Mouse (Mus musculus): ENCODE data around the gene Adam17. TPM values are rescaled to one million over a fixed set of nuclear protein-coding genes. Genes with fewer than 3 reads are reported as not detected.
"Not testable (repeated sequence)": the region's sequence is repeated elsewhere in the genome, so short reads cannot be mapped to it uniquely, and the experiment has no call there.

The Adam17 gene
- polyA plus RNA-seq, 1 experiment from 2014 or later, result 46.1 TPM

DNA sequence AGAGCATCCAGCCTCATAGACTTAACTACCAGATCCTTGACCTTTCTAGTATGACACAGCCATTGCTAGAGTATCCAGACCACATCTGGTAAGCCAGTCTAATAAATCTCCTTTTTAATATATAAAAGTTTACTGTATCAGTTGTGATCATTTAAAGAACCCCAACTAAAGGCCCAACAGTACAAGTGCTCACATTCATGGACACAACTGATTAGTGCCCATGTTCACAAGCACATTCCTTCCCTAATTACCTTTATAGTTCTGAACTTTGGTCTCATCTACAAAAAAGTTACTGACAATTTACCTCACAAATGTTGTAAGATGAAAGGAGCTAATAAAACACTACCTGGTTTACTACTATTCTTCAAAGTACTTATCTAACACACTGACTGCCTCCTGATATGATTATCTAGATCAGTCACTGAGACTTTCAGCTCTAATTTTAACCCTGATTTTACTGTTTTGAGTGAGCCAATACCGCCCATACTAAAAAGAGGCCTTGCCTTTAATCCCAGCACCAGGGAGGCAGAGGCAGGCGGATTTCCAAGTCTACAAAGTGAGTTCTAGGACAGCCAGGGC, 35.4 kb upstream of the Adam17 start:
- Histone ChIP-seq H3K27ac (replicated peaks; ENCODE audit: low read depth, low read length) (no peak overlapping the region), H3K36me3 (replicated peaks; ENCODE audit: control insufficient read depth, insufficient read depth, low read depth, low read length) (peaks cover 40% of the 10 kb centered on the region), H3K4me1 (ENCODE audit: control insufficient read depth, insufficient read depth, low read length) (no peaks in the 10 kb centered on the region), H3K9me3 (replicated peaks; ENCODE audit: control insufficient read depth, low read length) (no peaks in the 10 kb centered on the region), H3K9ac (replicated peaks; ENCODE audit: low read length) (no peak overlapping the region), H3K27me3 (ENCODE audit: control insufficient read depth, insufficient read depth, low read length) (no peaks in the 10 kb centered on the region), H3K4me2 (ENCODE audit: low read depth, low read length) (no peak overlapping the region), H3K4me3 (ENCODE audit: low read depth, low read length) (no peak overlapping the region)
- ATAC-seq (replicated peaks; ENCODE audit: insufficient number of reproducible peaks, low FRiP score, low TSS enrichment, low read depth), result no peak
- DNase-seq (ENCODE audit: low spot score), result no peak
- 94% methylated on average over 2 of the region's 2 CpGs for WGBS

DNA sequence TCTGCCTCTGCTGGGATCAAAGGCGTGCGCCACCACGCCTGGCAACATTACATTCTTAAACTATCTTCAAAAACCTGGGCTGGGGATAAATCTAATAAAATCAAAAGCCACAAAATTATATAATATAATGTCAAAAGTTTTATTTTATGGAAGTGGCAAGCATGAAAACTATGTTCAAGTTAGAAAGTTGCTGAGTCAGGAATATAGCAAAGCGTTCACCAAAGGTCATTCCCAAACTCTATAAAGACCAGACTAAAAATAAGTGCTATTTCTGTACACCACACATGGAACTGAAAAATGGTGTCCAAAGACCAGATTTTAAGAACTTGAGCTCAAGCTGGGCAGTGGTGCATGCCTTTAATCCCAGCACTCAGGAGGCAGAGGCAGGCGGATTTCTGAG, 29.3 kb upstream of the Adam17 start:
- ATAC-seq (replicated peaks; ENCODE audit: insufficient number of reproducible peaks, low FRiP score, low TSS enrichment, low read depth) (no peak), DNase-seq (ENCODE audit: low spot score) (no peak)
- H3K27ac ChIP-seq (replicated peaks; ENCODE audit: low read depth, low read length), result no peak overlapping the region
- no peak overlapping the region for H3K4me3 ChIP-seq (ENCODE audit: low read depth, low read length)
- no peaks in the 10 kb centered on the region for H3K27me3 ChIP-seq (ENCODE audit: control insufficient read depth, insufficient read depth, low read length)
- no peak overlapping the region for H3K4me2 ChIP-seq (ENCODE audit: low read depth, low read length)
- H3K9ac ChIP-seq (replicated peaks; ENCODE audit: low read length), result no peak overlapping the region
- no peaks in the 10 kb centered on the region for H3K9me3 ChIP-seq (replicated peaks; ENCODE audit: control insufficient read depth, low read length)
- WGBS, result 98% methylated on average over 5 of the region's 5 CpGs
- peaks cover 4% of the 10 kb centered on the region for H3K36me3 ChIP-seq (replicated peaks; ENCODE audit: control insufficient read depth, insufficient read depth, low read depth, low read length)
- no peaks in the 10 kb centered on the region for H3K4me1 ChIP-seq (ENCODE audit: control insufficient read depth, insufficient read depth, low read length)

DNA sequence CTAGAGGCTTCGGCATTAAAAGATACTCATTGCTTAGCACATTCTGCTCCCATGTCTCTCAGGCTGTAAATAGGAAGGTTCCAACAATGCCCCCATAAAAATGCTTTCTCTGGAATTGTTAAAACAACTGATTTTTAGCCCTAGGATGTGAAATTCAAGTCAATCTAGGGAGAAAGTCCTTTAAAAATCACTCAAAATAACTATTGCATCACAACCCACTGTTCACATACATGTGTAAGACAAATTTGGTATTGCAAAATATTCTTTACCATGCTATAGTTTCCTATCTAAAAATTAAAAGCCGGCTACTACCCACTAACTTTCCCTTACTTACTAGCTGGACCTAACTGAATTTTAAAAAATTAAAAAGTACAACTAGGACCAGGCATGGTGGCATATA, 12.8 kb upstream of the Adam17 start:
- 97% methylated on average over 2 of the region's 2 CpGs for WGBS
- Histone ChIP-seq H3K27me3 (ENCODE audit: control insufficient read depth, insufficient read depth, low read length) (no peaks in the 10 kb centered on the region), H3K4me1 (ENCODE audit: control insufficient read depth, insufficient read depth, low read length) (no peaks in the 10 kb centered on the region), H3K9me3 (replicated peaks; ENCODE audit: control insufficient read depth, low read length) (no peaks in the 10 kb centered on the region), H3K27ac (replicated peaks; ENCODE audit: low read depth, low read length) (no peak overlapping the region), H3K4me2 (ENCODE audit: low read depth, low read length) (no peak overlapping the region), H3K36me3 (replicated peaks; ENCODE audit: control insufficient read depth, insufficient read depth, low read depth, low read length) (peaks cover 2% of the 10 kb centered on the region), H3K4me3 (ENCODE audit: low read depth, low read length) (no peak overlapping the region), H3K9ac (replicated peaks; ENCODE audit: low read length) (no peak overlapping the region)
- ATAC-seq (replicated peaks; ENCODE audit: insufficient number of reproducible peaks, low FRiP score, low TSS enrichment, low read depth) (no peak), DNase-seq (ENCODE audit: low spot score) (no peak)

DNA sequence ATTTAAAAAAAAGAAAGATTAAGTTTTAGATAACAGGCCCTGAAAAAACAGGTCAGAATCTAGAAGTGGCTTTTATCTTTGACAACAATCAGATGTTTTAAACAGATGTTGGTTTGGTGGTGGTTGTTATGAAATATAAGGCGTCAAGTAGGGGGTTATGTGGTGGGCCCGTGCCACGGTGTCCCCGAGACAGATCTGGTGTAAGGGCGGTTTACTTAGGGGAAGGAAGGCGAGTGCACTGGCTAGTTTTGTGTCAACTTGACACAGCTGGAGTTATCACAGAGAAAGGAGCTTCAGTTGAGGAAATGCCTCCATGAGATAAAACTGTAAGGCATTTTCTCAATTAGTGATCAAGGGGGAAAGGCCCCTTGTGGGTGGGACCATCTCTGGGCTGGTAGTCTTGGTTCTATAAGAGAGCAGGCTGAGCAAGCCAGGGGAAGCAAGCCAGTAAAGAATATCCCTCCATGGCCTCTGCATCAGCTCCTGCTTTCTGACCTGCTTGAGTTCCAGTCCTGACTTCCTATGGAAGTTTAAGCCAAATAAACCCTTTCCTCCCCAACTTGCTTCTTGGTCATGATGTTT, 5.4 kb upstream of the Adam17 start:
- H3K4me3 ChIP-seq (ENCODE audit: low read depth, low read length); H3K27me3 ChIP-seq (ENCODE audit: control insufficient read depth, insufficient read depth, low read length); H3K36me3 ChIP-seq (replicated peaks; ENCODE audit: control insufficient read depth, insufficient read depth, low read depth, low read length); H3K27ac ChIP-seq (replicated peaks; ENCODE audit: low read depth, low read length); ATAC-seq (replicated peaks; ENCODE audit: insufficient number of reproducible peaks, low FRiP score, low TSS enrichment, low read depth); H3K9me3 ChIP-seq (replicated peaks; ENCODE audit: control insufficient read depth, low read length); H3K9ac ChIP-seq (replicated peaks; ENCODE audit: low read length); DNase-seq (ENCODE audit: low spot score); H3K4me1 ChIP-seq (ENCODE audit: control insufficient read depth, insufficient read depth, low read length); H3K4me2 ChIP-seq (ENCODE audit: low read depth, low read length): not testable (repeated sequence)
- 81% methylated on average over 6 of the region's 6 CpGs for WGBS

DNA sequence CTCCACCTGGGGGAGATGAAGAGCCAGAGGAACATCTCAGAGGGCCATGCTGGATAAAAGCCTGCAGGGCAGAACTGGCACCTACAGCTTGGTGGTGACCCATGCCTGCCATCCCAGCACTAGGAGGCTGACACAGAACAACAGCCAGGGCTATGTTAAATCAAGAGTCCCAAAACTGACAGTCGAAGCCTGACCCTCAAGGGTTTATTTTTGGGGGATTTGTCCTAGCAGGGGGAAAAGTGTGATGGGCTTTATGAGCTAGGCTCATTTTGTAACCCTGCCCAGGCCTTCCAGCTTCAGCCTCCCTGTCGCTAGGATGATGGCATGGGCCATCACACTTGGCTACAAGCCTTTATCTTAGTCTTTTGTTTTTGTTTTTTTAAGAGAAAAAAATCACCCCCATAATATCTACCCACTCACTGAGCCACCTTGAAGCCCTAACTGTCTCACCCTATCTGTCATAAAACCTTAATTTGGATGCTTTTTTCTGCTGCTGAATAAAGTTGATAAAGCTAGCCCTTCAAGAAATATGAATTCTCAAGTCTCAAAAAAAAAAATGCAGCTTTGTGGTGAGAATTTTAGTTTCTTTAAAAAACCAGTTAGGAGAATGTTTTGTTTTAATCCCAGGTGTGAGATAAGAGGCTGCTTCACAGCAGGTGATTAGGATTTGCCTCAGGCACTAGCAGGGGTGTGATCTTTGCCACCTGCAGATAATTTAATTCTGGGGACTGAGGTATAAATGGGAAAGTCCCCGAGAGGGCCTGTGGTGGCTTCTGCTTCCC, 2.1 kb upstream of the Adam17 start:
- Histone ChIP-seq H3K36me3 (replicated peaks; ENCODE audit: control insufficient read depth, insufficient read depth, low read depth, low read length) (no peaks in the 10 kb centered on the region), H3K9ac (replicated peaks; ENCODE audit: low read length) (no peak overlapping the region), H3K9me3 (replicated peaks; ENCODE audit: control insufficient read depth, low read length) (no peaks in the 10 kb centered on the region), H3K4me2 (ENCODE audit: low read depth, low read length) (no peak overlapping the region), H3K27me3 (ENCODE audit: control insufficient read depth, insufficient read depth, low read length) (no peaks in the 10 kb centered on the region), H3K27ac (replicated peaks; ENCODE audit: low read depth, low read length) (no peak overlapping the region), H3K4me1 (ENCODE audit: control insufficient read depth, insufficient read depth, low read length) (no peaks in the 10 kb centered on the region), H3K4me3 (ENCODE audit: low read depth, low read length) (no peak overlapping the region)
- WGBS, result 43% methylated on average over 3 of the region's 3 CpGs
- ATAC-seq (replicated peaks; ENCODE audit: insufficient number of reproducible peaks, low FRiP score, low TSS enrichment, low read depth), result no peak
- DNase-seq (ENCODE audit: low spot score), result no peak

DNA sequence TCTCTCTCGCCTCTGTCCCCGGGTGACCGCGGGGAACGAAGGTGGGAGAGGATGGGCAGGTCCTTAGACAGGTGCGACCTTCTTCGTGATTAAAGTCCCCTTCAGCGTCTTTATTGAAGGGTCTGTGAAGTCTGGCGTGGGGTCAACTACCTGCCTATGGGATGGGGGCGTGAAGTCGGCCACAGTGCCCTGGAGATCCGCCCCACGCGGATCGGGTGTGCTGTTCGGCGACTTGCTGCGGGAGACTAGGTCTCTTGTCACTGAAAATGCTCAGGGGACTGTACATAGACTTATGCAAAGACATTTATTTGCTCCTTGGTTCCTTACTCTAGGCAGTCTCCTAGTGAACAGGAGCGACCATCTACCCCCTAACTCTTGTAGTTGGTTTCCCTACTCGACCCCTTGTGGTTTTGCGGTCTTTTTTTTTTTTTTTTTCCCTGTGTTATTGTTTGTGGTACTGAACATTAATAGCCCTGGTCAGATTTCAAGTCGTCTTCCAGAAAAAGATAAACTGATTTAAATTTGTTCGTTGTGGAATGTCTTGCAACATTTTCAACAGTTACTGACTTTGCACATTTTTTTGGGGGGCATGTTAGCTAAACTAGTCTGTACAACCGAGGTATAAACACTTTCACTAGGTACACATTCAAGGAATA, 516 bp upstream of the Adam17 start:
- Histone ChIP-seq H3K4me1 (ENCODE audit: control insufficient read depth, insufficient read depth, low read length) (no peaks in the 10 kb centered on the region), H3K4me3 (ENCODE audit: low read depth, low read length) (peak overlapping the region; percentile 63), H3K4me2 (ENCODE audit: low read depth, low read length) (peak overlapping the region; percentile 70), H3K9ac (replicated peaks; ENCODE audit: low read length) (peak overlapping the region; percentile 83), H3K27ac (replicated peaks; ENCODE audit: low read depth, low read length) (peak overlapping the region; percentile 90), H3K36me3 (replicated peaks; ENCODE audit: control insufficient read depth, insufficient read depth, low read depth, low read length) (no peaks in the 10 kb centered on the region), H3K9me3 (replicated peaks; ENCODE audit: control insufficient read depth, low read length) (no peaks in the 10 kb centered on the region), H3K27me3 (ENCODE audit: control insufficient read depth, insufficient read depth, low read length) (no peaks in the 10 kb centered on the region)
- WGBS, result 4% methylated on average over 24 of the region's 24 CpGs
- ATAC-seq (replicated peaks; ENCODE audit: insufficient number of reproducible peaks, low FRiP score, low TSS enrichment, low read depth) (no peak), DNase-seq (ENCODE audit: low spot score) (no peak)

DNA sequence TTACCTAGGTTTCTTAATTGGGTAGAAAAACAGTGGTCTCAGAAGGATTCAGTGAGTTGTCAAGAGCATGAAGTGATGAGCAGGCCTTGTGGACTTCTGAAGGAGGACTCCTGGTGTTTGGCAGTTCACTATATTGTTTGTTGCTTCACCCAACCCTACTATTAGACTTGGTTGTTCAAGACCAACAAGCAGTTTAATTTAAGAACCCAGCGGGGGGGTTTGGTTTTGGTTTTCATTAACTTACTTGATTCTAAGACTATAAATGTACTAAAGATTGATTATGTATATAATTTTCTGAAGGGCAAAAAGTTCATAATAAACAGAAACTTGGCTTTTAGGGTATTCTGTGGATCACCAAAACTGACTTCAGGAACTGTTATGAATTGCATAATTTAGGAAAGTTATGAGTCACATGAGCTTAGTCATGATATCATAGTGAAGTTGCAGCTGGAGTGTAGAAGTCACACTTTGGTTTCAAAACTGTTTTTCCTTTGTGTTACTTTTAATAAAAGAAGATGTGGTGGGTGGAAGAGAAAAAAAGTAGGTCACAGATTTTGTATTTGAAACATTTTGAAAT, 3.3 kb downstream of the Adam17 start:
- no peak overlapping the region for H3K9ac ChIP-seq (replicated peaks; ENCODE audit: low read length)
- H3K4me2 ChIP-seq (ENCODE audit: low read depth, low read length), result no peak overlapping the region
- H3K4me3 ChIP-seq (ENCODE audit: low read depth, low read length), result no peak overlapping the region
- no peaks in the 10 kb centered on the region for H3K9me3 ChIP-seq (replicated peaks; ENCODE audit: control insufficient read depth, low read length)
- H3K27me3 ChIP-seq (ENCODE audit: control insufficient read depth, insufficient read depth, low read length), result no peaks in the 10 kb centered on the region
- H3K4me1 ChIP-seq (ENCODE audit: control insufficient read depth, insufficient read depth, low read length), result no peaks in the 10 kb centered on the region
- DNase-seq (ENCODE audit: low spot score) (no peak), ATAC-seq (replicated peaks; ENCODE audit: insufficient number of reproducible peaks, low FRiP score, low TSS enrichment, low read depth) (no peak)
- no peak overlapping the region for H3K27ac ChIP-seq (replicated peaks; ENCODE audit: low read depth, low read length)
- 92% methylated on average over 1 of the region's 1 CpGs for WGBS
- H3K36me3 ChIP-seq (replicated peaks; ENCODE audit: control insufficient read depth, insufficient read depth, low read depth, low read length), result no peaks in the 10 kb centered on the region

DNA sequence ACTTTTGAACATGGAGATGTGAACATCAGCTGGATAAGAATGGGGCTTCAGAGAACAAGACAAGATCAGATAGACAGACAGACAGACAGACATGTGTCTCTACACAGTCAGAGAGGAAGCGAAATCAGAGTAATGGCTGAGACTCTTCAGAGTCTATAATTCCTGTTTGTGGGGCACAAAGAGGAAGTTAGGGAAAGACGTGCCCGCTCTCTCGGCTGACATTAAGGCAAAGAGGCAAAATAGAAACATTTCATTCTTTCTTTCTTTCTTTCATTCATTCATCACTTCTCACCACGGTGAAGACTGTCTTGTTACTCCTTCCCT, 4.4 kb downstream of the Adam17 start:
- no peaks in the 10 kb centered on the region for H3K27me3 ChIP-seq (ENCODE audit: control insufficient read depth, insufficient read depth, low read length)
- no peaks in the 10 kb centered on the region for H3K9me3 ChIP-seq (replicated peaks; ENCODE audit: control insufficient read depth, low read length)
- ATAC-seq (replicated peaks; ENCODE audit: insufficient number of reproducible peaks, low FRiP score, low TSS enrichment, low read depth) (no peak), DNase-seq (ENCODE audit: low spot score) (no peak)
- H3K4me2 ChIP-seq (ENCODE audit: low read depth, low read length), result no peak overlapping the region
- H3K9ac ChIP-seq (replicated peaks; ENCODE audit: low read length), result no peak overlapping the region
- H3K27ac ChIP-seq (replicated peaks; ENCODE audit: low read depth, low read length), result no peak overlapping the region
- H3K4me1 ChIP-seq (ENCODE audit: control insufficient read depth, insufficient read depth, low read length), result no peaks in the 10 kb centered on the region
- H3K4me3 ChIP-seq (ENCODE audit: low read depth, low read length), result no peak overlapping the region
- H3K36me3 ChIP-seq (replicated peaks; ENCODE audit: control insufficient read depth, insufficient read depth, low read depth, low read length), result no peaks in the 10 kb centered on the region
- 94% methylated on average over 5 of the region's 5 CpGs for WGBS

Data from embryonic facial prominence, embryonic 11.5 days (tissue).